Comparison of ENCODE assay signal across 16 mouse cellular contexts in genomic region chr10:75627490-75627889, GRCm38 (mm10). TPM values are rescaled to one million over a fixed set of nuclear protein-coding genes. Genes with fewer than 3 reads are reported as not detected.
DNase-seq lines count a peak whose midpoint lies in the region.
"Had no signal": no experiment of that assay in that cellular context is flagged by ENCODE, and none has a peak within 500 bp of the region (broad histone marks: within the 10 kb centered on the region; RNA-seq: fewer than 3 reads in every experiment).

No protein-coding gene starts in this region.

- no peaks in the 10 kb centered on the region for H3K4me1 ChIP-seq in heart, embryonic 10.5 days
- H3K4me1 ChIP-seq: hindbrain, embryonic 12.5 days; midbrain, embryonic 15.5 days had no signal

- H3K4me3 ChIP-seq in heart, embryonic 10.5 days = no peak overlapping the region
- H3K4me3 ChIP-seq: forebrain, embryonic 10.5 days; heart, embryonic 13.5 days; hindbrain, embryonic 12.5 days; liver, embryonic 15.5 days; midbrain, embryonic 15.5 days had no signal

- DNase-seq in heart, postnatal 14 days = peak; percentile 42
- DNase-seq in heart, embryonic 10.5 days (ENCODE audit: low spot score) = no peak
- peak; percentile 90 for DNase-seq in ovary, adult 18-20 months (ENCODE audit: low spot score)
- DNase-seq in ovary, postnatal 10 days (ENCODE audit: low spot score) = no peak
- DNase-seq in adrenal gland, postnatal 36 days = peak; percentile 80 to 85
- peak; percentile 83 for DNase-seq in testis, postnatal 14 days (ENCODE audit: low spot score)
- DNase-seq in thymus, adult 18-20 months = no peak
- DNase-seq in thymus, postnatal 14 days = no peak
- DNase-seq: cerebellum, adult 18-20 months; thymus, postnatal 25 days had no signal

- no peaks in the 10 kb centered on the region for H3K36me3 ChIP-seq in heart, embryonic 10.5 days
- H3K36me3 ChIP-seq: forebrain, embryonic 10.5 days; heart, embryonic 13.5 days; hindbrain, embryonic 12.5 days; liver, embryonic 15.5 days; midbrain, embryonic 15.5 days had no signal

- no peaks in the 10 kb centered on the region for H3K9me3 ChIP-seq in heart, embryonic 10.5 days
- H3K9me3 ChIP-seq: forebrain, embryonic 10.5 days; heart, embryonic 13.5 days; hindbrain, embryonic 12.5 days; liver, embryonic 15.5 days; midbrain, embryonic 15.5 days had no signal

- 83% methylated on average over 3 of the region's 3 CpGs for WGBS in heart, embryonic 10.5 days

- H3K27ac ChIP-seq in heart, embryonic 10.5 days = no peak overlapping the region
- H3K27ac ChIP-seq: forebrain, embryonic 10.5 days; heart, embryonic 13.5 days; hindbrain, embryonic 12.5 days; kidney, postnatal 0 days; liver, embryonic 15.5 days; midbrain, embryonic 15.5 days had no signal

- intact Hi-C loops in heart, postnatal 14 days (cut with DNase I) = no loop called here

- H3K27me3 ChIP-seq in heart, embryonic 10.5 days (ENCODE audit: insufficient read depth, poor library complexity, severe bottlenecking) = no peaks in the 10 kb centered on the region
- H3K27me3 ChIP-seq: heart, embryonic 13.5 days; hindbrain, embryonic 12.5 days; midbrain, embryonic 15.5 days had no signal

RNA-seq across cellular contexts. Expression of gene Susd2, which starts 16.3 kb away (rescaled TPM):
- total RNA-seq in heart, postnatal 14 days (2021) = 1 to 10 TPM; 2.4 to 2.5 TPM
- polyA plus RNA-seq in heart, embryonic 10.5 days (2016; fragmentation: Nextera tagmentation; extraction: Ambion mirVana) = 1.3 and 1.4 TPM in 2 replicates
- total RNA-seq in adrenal gland, postnatal 36 days (2021) = 10 to 100 TPM in 1 of 2 experiments, 1 to 10 TPM in 1; 9.7 to 11.0 TPM

RNA-seq across cellular contexts. Expression of gene Ggt5, which starts 38.4 kb away (rescaled TPM):
- total RNA-seq in heart, postnatal 14 days (2021) = 10 to 100 TPM in 1 of 2 experiments, 1 to 10 TPM in 1; 8.3 to 10.7 TPM
- polyA plus RNA-seq in heart, embryonic 10.5 days (2016; fragmentation: Nextera tagmentation; extraction: Ambion mirVana) = 1.4 and 4.9 TPM in 2 replicates
- 1 to 10 TPM; 6.5 to 6.6 TPM for total RNA-seq in adrenal gland, postnatal 36 days (2021)

Comparison
In these comparisons a context has a peak if more than half of its experiments do, and no peak if none do; other contexts are left out.
1. DNase-seq: peak in heart, postnatal 14 days (2 of 2), ovary, adult 18-20 months (single experiment), adrenal gland, postnatal 36 days (2 of 2) and testis, postnatal 14 days (single experiment); none in heart, embryonic 10.5 days (single experiment), ovary, postnatal 10 days (single experiment), thymus, adult 18-20 months (0 of 2) and thymus, postnatal 14 days (single experiment).